Mouse (Mus musculus) kidney, adult 2 months (tissue): ENCODE results near the gene Esrra. TPM values are rescaled to one million over a fixed set of nuclear protein-coding genes. Genes with fewer than 3 reads are reported as not detected.

Source experiments
- DNase-seq: peaks from one replicate; pipeline ENCODE4 v3.0.0; 2021
- H3K27ac ChIP-seq: fragments of 200-500 bp; 2 replicates; pipeline ENCODE4 v1.5.1; 2012; ENCODE audit warnings: low read depth, low read length, control low read depth, inconsistent platforms; ENCODE audit not compliant: insufficient read depth
- H3K27me3 ChIP-seq: fragments of 200-500 bp; replicated peaks from 2 replicates; pipeline ENCODE4 v1.6.1; 2012; ENCODE audit warnings: mild to moderate bottlenecking, moderate library complexity, low read length, inconsistent platforms; ENCODE audit not compliant: control insufficient read depth, insufficient read depth
- H3K36me3 ChIP-seq: fragments of 200-500 bp; 2 replicates; pipeline ENCODE4 v1.6.1; 2012; ENCODE audit warnings: mild to moderate bottlenecking, moderate library complexity, low read length, inconsistent platforms; ENCODE audit not compliant: control insufficient read depth, insufficient read depth
- H3K4me1 ChIP-seq: fragments of 200-500 bp; 2 replicates; pipeline ENCODE4 v1.6.1; 2011; ENCODE audit warnings: low read length; ENCODE audit not compliant: control insufficient read depth, insufficient read depth
- H3K4me3 ChIP-seq: fragments of 200-500 bp; 2 replicates; pipeline ENCODE4 v1.5.1; 2011; ENCODE audit warnings: mild to moderate bottlenecking, low read depth, low read length, control low read depth; ENCODE audit not compliant: insufficient read depth
- CTCF ChIP-seq: fragments of 200-500 bp; conservative IDR thresholded peaks from 2 replicates; pipeline ENCODE4 v1.5.1; 2011; ENCODE audit warnings: low read depth, mild to moderate bottlenecking, control low read depth, low read length, moderate library complexity, mixed read lengths; ENCODE audit not compliant: insufficient read depth, insufficient read length
- POLR2A ChIP-seq: fragments of 200-500 bp; IDR thresholded peaks from one replicate; pipeline ENCODE4 v1.6.1; 2011; ENCODE audit warnings: low read depth, low read length, control low read depth
- WGBS: fragments of 180-500 bp; shearing (Covaris S2); methylation state at CpG from one replicate; pipeline ENCODE4 v1.1.7; 2018; 5-methylcytosine and 5-hydroxymethylcytosine counted together
- polyA plus RNA-seq: library from polyadenylated mRNA; depleted of rRNA; stranded (reverse); fragments of >200 nt; gene quantifications from 2 replicates; pipeline ENCODE4 v1.2.3, GENCODE M21; 2012

The Esrra gene
- polyA plus RNA-seq, 1 experiment = 134 TPM

- Histone ChIP-seq H3K27me3 (no peaks in the 10 kb centered on the region), H3K4me1 (peaks cover 17% of the 10 kb centered on the region; the same call in 1 of the 2 replicates), H3K4me3 (no peak overlapping the region), H3K36me3 (no peaks in the 10 kb centered on the region), H3K27ac (no peak overlapping the region)
- DNase-seq = no peak
- WGBS = 45% methylated on average over 40 of the region's 40 CpGs
- TF ChIP-seq CTCF (no peak), POLR2A (no peak)
Measured at GRCm38 (mm10) chr19:6925611-6926329, 4.2 kb upstream of the Esrra start.

GRCm38 (mm10) chr19:6925307-6925573, 3.6 kb upstream of the Esrra start, which contains the start of gene Catsperz:
TSS of gene Catsperz (minus strand) at chr19:6925380.
- Histone ChIP-seq H3K27ac (no peak within 1 kb of the TSS), H3K4me3 (peak within 1 kb of the TSS; percentile 12; the same call in 1 of the 2 replicates), H3K36me3 (no peaks in the 10 kb centered on the region), H3K4me1 (peaks cover 17% of the 10 kb centered on the region; the same call in 1 of the 2 replicates), H3K27me3 (no peaks in the 10 kb centered on the region)
- no peak for DNase-seq
- WGBS = 7% methylated on average over 9 of the region's 9 CpGs
- TF ChIP-seq CTCF (no peak), POLR2A (no peak)

GRCm38 (mm10) chr19:6924461-6925306, 3.1 kb upstream of the Esrra start:
- WGBS = 3% methylated on average over 39 of the region's 39 CpGs
- Histone ChIP-seq H3K4me1 (peaks cover 17% of the 10 kb centered on the region; the same call in 1 of the 2 replicates), H3K4me3 (peak overlapping the region; percentile 12; the same call in 1 of the 2 replicates), H3K27ac (no peak overlapping the region), H3K27me3 (no peaks in the 10 kb centered on the region), H3K36me3 (no peaks in the 10 kb centered on the region)
- peak; percentile 92 for DNase-seq
- TF ChIP-seq POLR2A (no peak), CTCF (peak; percentile 81)

- Histone ChIP-seq H3K4me1 (peaks cover 29% of the 10 kb centered on the region; the same call in 1 of the 2 replicates), H3K27me3 (no peaks in the 10 kb centered on the region), H3K36me3 (no peaks in the 10 kb centered on the region), H3K4me3 (peak overlapping the region; percentile 56), H3K27ac (peak overlapping the region; percentile 95; the same call in 1 of the 2 replicates)
- WGBS = 82% methylated on average over 6 of the region's 6 CpGs
- no peak for DNase-seq
- TF ChIP-seq CTCF (no peak), POLR2A (no peak)
Measured at GRCm38 (mm10) chr19:6922901-6923735, 1.5 kb upstream of the Esrra start.

- no peaks in the 10 kb centered on the region for H3K27me3 ChIP-seq
- H3K4me3 ChIP-seq = peak overlapping the region; percentile 94
- peak; percentile 62 for DNase-seq
- TF ChIP-seq CTCF (no peak), POLR2A (no peak)
- H3K4me1 ChIP-seq = peaks cover 24% of the 10 kb centered on the region; the same call in 1 of the 2 replicates
- H3K27ac ChIP-seq = peak overlapping the region; percentile 97
- H3K36me3 ChIP-seq = no peaks in the 10 kb centered on the region
- 2% methylated on average over 48 of the region's 48 CpGs for WGBS
Measured at GRCm38 (mm10) chr19:6920741-6921636, 624 bp downstream of the Esrra start.

- H3K27ac ChIP-seq = peak overlapping the region; percentile 53
- WGBS = 19% methylated on average over 8 of the region's 8 CpGs
- peaks cover 26% of the 10 kb centered on the region; the same call in 1 of the 2 replicates for H3K4me1 ChIP-seq
- H3K36me3 ChIP-seq = no peaks in the 10 kb centered on the region
- peak; percentile 4 for TF ChIP-seq POLR2A
- no peak for TF ChIP-seq CTCF
- H3K4me3 ChIP-seq = peak overlapping the region; percentile 94
- DNase-seq = peak; percentile 90
- H3K27me3 ChIP-seq = no peaks in the 10 kb centered on the region
Measured at GRCm38 (mm10) chr19:6919876-6920740, 1.5 kb downstream of the Esrra start.
